Mouse (Mus musculus): ENCODE results near the gene Pml. TPM values are rescaled to one million over a fixed set of nuclear protein-coding genes. Genes with fewer than 3 reads are reported as not detected.
A peak's percentile ranks its signal among the peaks of the same experiment; 100 is the strongest.

Pml gene
- polyA plus RNA-seq, 1 experiment from 2014 or later = 24.7 TPM

DNA sequence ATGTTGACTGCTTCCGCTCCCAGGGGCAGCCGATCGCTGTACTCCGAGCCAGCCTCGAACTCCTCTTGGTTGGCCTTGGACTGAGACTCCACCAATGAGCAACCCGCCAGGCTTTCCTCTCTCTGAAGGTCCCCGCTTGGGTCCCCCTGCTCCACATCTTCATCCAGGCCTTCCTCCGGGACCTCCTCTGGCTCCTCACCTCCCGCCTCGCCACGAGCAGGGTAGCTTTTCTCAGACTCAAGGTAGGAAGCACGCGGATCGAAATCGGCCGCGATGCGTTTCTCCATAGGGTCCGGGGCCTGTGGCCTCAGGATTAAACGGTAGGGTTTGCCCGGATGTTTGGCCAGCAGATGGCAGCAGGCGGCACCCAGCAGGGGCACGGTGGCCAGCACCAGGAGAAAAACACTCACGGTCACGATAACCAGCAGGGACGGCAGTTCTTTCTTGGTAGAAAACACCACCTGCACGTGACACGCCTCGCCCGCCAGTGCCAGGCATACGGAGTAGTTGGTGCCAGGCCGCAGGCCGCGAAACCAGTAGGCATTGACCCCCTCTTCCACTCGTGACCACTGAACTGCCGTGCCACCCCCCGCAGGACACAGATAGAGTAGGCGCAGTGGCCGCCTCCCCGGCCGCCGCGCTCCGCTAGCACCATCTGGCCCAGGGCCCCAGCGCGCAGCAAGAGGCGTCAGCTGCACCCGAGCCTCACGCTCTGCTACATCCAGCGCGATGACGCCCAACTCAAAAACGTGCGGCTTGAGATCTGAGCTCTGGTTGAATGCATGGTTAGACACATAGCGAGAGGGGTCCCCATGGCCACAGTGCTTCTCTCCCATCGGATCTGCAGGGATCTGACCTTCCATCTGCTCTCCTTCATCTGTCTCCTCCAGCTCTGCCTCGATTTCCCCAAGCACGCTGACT is 51.5 kb downstream of the Pml start:
- H3K9ac ChIP-seq = peak overlapping the region; percentile 2; the same call in 1 of the 2 replicates
- H3K9me3 ChIP-seq (replicated peaks) = no peaks in the 10 kb centered on the region
- H3K27me3 ChIP-seq = peaks cover 96% of the 10 kb centered on the region
- 2% methylated on average over 58 of the region's 58 CpGs for WGBS
- H3K4me1 ChIP-seq = peaks cover 71% of the 10 kb centered on the region
- peak overlapping the region; percentile 61 for H3K4me2 ChIP-seq
- H3K4me3 ChIP-seq (replicated peaks) = peak overlapping the region; percentile 35
- no peaks in the 10 kb centered on the region for H3K36me3 ChIP-seq
- ATAC-seq (replicated peaks; ENCODE audit: low FRiP score) = 0 out of 2 replicates have a peak, but pooled peaks have one; percentile 43
- H3K27ac ChIP-seq = no peak overlapping the region

DNA sequence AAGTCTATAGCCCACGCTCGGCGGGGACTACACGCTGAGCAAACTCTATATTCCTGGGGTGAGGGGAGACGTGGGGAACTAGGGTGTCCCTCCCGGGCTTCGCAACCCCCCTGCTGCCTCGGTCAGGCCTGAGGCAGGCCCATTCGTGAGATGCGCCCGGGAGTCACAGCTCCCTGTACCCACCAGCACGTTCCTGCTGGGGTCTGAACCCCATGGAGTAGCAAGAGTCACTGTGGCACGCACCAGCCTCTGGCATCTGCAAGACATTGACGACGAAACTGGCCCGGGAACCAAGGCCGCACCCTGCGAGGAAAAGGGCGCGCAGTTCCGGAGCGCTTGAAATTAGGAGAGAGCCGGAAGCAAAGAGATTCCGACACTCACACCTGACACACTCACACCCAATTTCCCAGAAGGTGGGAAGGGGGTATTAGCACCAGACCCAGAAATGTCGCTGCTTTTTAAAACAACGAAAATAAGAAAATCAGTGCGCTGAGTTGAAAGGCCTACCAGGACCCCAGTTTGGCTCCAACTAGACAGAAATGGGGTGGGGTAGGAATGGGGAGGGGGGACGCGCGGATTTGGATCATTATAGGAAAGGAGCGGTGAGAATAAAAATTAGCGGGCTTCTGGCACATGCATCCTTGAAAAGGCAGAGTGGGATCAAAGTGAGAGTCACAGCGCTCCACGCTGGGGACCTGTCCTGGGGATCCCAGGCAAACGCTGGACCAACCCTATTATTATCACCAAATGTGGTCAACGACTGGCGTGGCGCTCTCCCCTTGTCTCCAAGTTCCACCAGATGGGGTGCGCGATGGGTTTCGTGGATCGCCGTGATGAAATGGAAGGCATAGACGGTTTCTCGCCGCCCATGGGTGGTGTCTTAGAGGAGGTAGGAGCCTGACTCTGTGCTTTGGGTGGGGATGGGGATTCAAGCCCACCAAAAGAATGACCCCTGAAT is 52.7 kb downstream of the Pml start:
- Histone ChIP-seq H3K27ac (no peak overlapping the region), H3K9me3 (replicated peaks) (no peaks in the 10 kb centered on the region), H3K4me1 (peaks cover 63% of the 10 kb centered on the region), H3K9ac (no peak overlapping the region), H3K36me3 (no peaks in the 10 kb centered on the region), H3K4me3 (replicated peaks) (peak overlapping the region; percentile 35), H3K4me2 (peak overlapping the region; percentile 61), H3K27me3 (peaks cover 88% of the 10 kb centered on the region)
- WGBS = 5% methylated on average over 46 of the region's 46 CpGs
- ATAC-seq (replicated peaks; ENCODE audit: low FRiP score) = no peak

DNA sequence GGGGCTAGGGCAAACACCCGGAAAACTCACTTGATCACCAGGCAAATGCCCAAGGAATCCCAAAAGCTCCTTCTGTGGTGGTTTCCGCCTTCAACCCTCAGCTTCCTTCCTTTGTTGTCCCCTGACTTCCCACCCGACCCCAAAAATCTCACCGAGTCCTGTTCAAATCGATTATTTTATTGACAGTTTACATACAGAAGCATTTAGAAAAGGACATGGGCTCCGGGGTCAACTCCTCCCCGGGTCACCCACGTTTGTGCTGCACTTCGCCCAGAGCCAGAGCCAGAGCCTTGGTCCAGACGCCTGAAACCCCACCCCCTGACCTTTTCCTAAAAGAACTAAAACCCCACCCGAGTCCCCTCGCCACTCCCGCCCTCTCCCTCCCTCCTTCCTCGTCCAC is 53.4 kb downstream of the Pml start:
- Histone ChIP-seq H3K36me3 (no peaks in the 10 kb centered on the region), H3K9me3 (replicated peaks) (no peaks in the 10 kb centered on the region), H3K4me1 (peaks cover 55% of the 10 kb centered on the region), H3K4me3 (replicated peaks) (peak overlapping the region; percentile 18; the same call in 1 of the 2 replicates), H3K27ac (no peak overlapping the region), H3K4me2 (peak overlapping the region; percentile 61), H3K27me3 (peaks cover 81% of the 10 kb centered on the region), H3K9ac (no peak overlapping the region)
- WGBS = 6% methylated on average over 14 of the region's 14 CpGs
- ATAC-seq (replicated peaks; ENCODE audit: low FRiP score) = no peak

DNA sequence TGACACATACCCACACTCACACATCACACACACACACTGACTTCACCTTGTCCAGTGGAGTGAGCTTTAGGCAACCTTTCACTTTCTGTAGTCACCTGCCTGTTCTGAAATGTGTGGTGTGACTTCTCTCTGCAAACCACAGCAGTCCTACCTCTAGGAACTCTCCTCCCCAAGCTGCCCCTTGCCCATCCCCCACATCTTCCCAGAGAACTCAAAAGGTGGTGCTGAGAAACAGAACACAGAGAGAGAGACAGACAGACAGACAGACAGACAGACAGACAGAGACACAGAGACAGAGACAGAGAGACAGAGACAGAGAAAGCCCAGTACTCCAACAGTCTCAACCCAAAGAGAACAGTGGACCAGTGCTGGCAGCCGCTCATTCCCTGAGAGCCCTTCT is 53.9 kb downstream of the Pml start:
- 32% methylated on average over 1 of the region's 1 CpGs for WGBS
- H3K4me2 ChIP-seq = no peak overlapping the region
- H3K36me3 ChIP-seq = no peaks in the 10 kb centered on the region
- H3K9ac ChIP-seq = no peak overlapping the region
- H3K4me1 ChIP-seq = peaks cover 51% of the 10 kb centered on the region
- H3K27ac ChIP-seq = no peak overlapping the region
- no peak for ATAC-seq (replicated peaks; ENCODE audit: low FRiP score)
- H3K9me3 ChIP-seq (replicated peaks) = no peaks in the 10 kb centered on the region
- H3K27me3 ChIP-seq = peaks cover 76% of the 10 kb centered on the region
- no peak overlapping the region for H3K4me3 ChIP-seq (replicated peaks)

DNA sequence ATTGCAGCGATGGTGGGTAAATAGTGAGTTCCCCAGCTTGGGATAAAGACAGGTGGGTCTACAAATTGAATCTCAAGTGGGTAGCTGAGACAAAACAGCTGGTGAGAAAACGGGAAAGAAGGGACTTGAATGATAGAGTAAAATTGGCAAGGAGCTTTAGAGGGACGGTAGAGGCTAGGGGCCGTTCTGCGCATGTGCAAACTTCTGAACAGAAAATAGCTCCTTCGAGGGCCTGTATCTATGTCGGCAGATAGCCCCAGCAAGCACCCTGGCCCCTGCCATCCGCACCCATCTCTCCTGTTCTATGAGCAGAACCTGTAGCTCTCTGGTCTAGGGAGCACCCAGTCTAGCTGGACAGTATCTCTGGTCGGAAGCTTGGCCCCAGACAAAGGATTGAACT is 55.4 kb downstream of the Pml start:
- no peaks in the 10 kb centered on the region for H3K9me3 ChIP-seq (replicated peaks)
- H3K4me2 ChIP-seq = no peak overlapping the region
- 67% methylated on average over 9 of the region's 9 CpGs for WGBS
- no peak overlapping the region for H3K9ac ChIP-seq
- H3K27ac ChIP-seq = no peak overlapping the region
- peaks cover 36% of the 10 kb centered on the region for H3K4me1 ChIP-seq
- peaks cover 66% of the 10 kb centered on the region for H3K27me3 ChIP-seq
- no peak for ATAC-seq (replicated peaks; ENCODE audit: low FRiP score)
- H3K4me3 ChIP-seq (replicated peaks) = no peak overlapping the region
- no peaks in the 10 kb centered on the region for H3K36me3 ChIP-seq

DNA sequence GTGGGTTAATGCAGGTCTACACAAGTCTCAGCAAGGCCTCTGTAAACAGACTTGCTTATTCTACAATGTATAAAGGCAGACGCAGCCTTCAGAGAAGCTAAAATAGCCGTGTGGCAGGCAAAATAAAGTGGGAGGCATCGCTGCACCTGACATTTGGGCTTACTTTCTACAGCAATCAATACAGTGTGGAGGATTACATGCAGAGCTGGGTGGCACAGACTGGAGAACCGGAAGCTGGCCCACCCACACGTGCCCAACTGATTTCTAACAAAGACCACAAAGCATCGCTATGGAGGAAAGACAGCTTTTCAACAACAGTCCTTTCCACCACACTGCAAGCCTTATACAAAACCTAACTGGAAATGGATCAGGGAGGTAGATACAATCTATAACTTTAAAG is 65.1 kb downstream of the Pml start:
- no peaks in the 10 kb centered on the region for H3K9me3 ChIP-seq (replicated peaks)
- no peak overlapping the region for H3K4me2 ChIP-seq
- H3K4me3 ChIP-seq (replicated peaks) = no peak overlapping the region
- H3K9ac ChIP-seq = no peak overlapping the region
- H3K36me3 ChIP-seq = no peaks in the 10 kb centered on the region
- no peak for ATAC-seq (replicated peaks; ENCODE audit: low FRiP score)
- no peak overlapping the region for H3K27ac ChIP-seq
- H3K4me1 ChIP-seq = no peaks in the 10 kb centered on the region
- 80% methylated on average over 6 of the region's 6 CpGs for WGBS
- 0 out of 2 replicates have a peak, but pooled peaks cover under 1% of the 10 kb centered on the region for H3K27me3 ChIP-seq

DNA sequence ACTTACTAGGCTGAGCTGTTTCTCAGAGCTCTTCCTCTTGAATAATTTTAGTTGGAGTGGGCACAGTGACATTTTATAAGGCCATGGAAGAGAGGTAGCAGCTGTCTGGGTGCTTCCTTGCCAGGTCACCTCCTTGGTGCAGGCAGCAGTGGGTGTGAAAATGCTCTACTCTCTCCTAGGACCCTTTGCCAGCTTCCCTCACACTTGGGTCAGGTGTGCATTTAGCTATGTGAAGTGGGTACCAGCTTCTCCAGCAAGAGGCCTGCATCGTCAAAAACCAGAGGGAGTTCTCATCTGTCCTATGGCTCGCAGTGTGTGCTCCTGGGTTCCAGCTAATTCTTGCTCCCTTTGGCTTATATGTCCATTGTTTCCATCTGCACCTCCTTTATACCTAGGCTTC is 70.2 kb downstream of the Pml start:
- no peaks in the 10 kb centered on the region for H3K36me3 ChIP-seq
- no peak overlapping the region for H3K4me2 ChIP-seq
- 88% methylated on average over 2 of the region's 2 CpGs for WGBS
- H3K4me3 ChIP-seq (replicated peaks) = no peak overlapping the region
- peaks cover 6% of the 10 kb centered on the region; the same call in 1 of the 2 replicates for H3K4me1 ChIP-seq
- H3K27me3 ChIP-seq = no peaks in the 10 kb centered on the region
- H3K9ac ChIP-seq = no peak overlapping the region
- no peak overlapping the region for H3K27ac ChIP-seq
- no peaks in the 10 kb centered on the region for H3K9me3 ChIP-seq (replicated peaks)
- no peak for ATAC-seq (replicated peaks; ENCODE audit: low FRiP score)

DNA sequence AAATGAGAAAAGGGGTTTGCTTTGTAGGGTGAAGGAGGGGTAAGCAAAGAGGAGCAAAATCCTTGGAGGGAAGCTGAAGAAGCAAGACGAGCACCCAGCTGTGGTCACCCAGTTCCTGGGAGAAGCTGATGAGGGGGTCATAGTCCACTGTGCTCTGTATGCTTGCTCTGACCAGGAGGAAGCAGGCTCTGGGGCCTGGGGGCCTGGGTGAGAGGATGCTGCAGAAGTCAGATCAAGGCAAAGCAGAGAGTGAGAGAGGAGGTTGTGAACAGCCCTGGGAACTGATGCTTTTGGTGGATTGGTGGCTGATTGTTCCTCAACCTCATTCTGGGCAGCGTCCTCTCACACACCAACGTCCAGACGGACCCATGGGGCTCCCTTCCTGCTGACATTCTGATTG is 72.4 kb downstream of the Pml start:
- no peaks in the 10 kb centered on the region for H3K27me3 ChIP-seq
- no peak overlapping the region for H3K4me3 ChIP-seq (replicated peaks)
- no peak overlapping the region for H3K4me2 ChIP-seq
- 77% methylated on average over 4 of the region's 4 CpGs for WGBS
- H3K9ac ChIP-seq = no peak overlapping the region
- peaks cover 6% of the 10 kb centered on the region; the same call in 1 of the 2 replicates for H3K4me1 ChIP-seq
- no peak for ATAC-seq (replicated peaks; ENCODE audit: low FRiP score)
- H3K36me3 ChIP-seq = no peaks in the 10 kb centered on the region
- no peaks in the 10 kb centered on the region for H3K9me3 ChIP-seq (replicated peaks)
- no peak overlapping the region for H3K27ac ChIP-seq

DNA sequence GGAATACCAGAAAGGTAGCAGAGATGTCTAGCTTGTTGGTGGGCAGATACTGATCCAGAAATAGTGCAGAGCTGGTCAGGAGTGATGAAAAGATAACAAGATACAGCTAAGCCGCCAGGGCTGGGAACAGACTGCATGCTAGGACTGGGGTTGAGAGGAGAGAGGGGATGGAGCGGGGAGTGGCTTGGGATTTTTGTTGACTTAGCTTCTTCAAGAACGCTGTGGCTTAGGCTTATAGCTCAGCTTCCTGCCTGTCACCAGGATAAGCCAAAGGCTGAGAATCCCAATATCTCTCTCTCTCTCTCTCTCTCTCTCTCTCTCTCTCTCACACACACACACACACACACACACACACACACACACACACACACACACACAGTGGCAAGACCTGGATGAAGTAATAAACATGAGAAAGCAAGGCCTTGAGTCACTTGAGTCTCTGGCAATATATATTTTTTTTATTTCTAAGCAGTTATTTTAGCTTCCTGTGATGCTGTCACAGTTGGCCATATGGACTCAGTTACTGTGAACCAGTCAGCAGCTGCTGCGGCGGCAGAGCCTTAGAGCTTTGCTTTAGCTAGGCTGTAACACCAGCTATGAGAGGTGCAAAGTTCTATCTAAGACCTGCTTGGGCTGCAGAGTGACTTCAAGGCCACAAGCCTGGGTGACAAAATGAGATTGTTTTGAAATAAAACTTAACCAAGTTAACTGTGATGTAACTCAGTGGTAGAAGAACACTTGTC is 73.7 kb downstream of the Pml start:
- no peaks in the 10 kb centered on the region for H3K36me3 ChIP-seq
- H3K4me1 ChIP-seq = peaks cover 6% of the 10 kb centered on the region; the same call in 1 of the 2 replicates
- peak; percentile 40; the same call in 1 of the 2 replicates for ATAC-seq (replicated peaks; ENCODE audit: low FRiP score)
- peak overlapping the region; percentile 54 for H3K27ac ChIP-seq
- H3K9me3 ChIP-seq (replicated peaks) = no peaks in the 10 kb centered on the region
- H3K27me3 ChIP-seq = no peaks in the 10 kb centered on the region
- no peak overlapping the region for H3K9ac ChIP-seq
- WGBS = 40% methylated on average over 5 of the region's 5 CpGs
- no peak overlapping the region for H3K4me3 ChIP-seq (replicated peaks)
- no peak overlapping the region for H3K4me2 ChIP-seq

DNA sequence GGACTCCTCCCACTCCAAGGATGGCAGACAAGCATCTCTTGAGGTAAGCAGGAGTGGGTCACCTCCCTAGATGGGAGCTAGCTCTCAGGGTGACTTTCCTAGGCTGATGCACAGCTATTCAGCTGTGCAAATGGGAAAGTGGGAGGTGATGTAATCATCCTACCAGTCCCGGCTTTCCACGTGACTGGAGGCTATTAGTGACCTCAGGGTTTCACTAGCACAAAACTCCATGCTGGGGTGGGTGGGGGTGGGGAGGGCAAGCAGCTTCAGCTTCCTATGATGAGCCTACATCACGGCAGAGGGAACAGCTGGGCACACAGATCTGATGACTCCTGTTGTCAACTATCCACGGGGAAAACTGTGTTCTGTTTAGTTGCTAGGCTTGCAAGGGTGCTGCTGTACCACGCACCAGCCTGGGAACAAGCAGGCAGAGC is 74.8 kb downstream of the Pml start:
- H3K27me3 ChIP-seq = no peaks in the 10 kb centered on the region
- H3K27ac ChIP-seq = peak overlapping the region; percentile 28; the same call in 1 of the 2 replicates
- no peaks in the 10 kb centered on the region for H3K9me3 ChIP-seq (replicated peaks)
- peak; percentile 52; the same call in 1 of the 2 replicates for ATAC-seq (replicated peaks; ENCODE audit: low FRiP score)
- H3K4me3 ChIP-seq (replicated peaks) = no peak overlapping the region
- H3K36me3 ChIP-seq = no peaks in the 10 kb centered on the region
- no peak overlapping the region for H3K4me2 ChIP-seq
- H3K9ac ChIP-seq = no peak overlapping the region
- WGBS = 22% methylated on average over 5 of the region's 5 CpGs
- peaks cover 6% of the 10 kb centered on the region; the same call in 1 of the 2 replicates for H3K4me1 ChIP-seq

DNA sequence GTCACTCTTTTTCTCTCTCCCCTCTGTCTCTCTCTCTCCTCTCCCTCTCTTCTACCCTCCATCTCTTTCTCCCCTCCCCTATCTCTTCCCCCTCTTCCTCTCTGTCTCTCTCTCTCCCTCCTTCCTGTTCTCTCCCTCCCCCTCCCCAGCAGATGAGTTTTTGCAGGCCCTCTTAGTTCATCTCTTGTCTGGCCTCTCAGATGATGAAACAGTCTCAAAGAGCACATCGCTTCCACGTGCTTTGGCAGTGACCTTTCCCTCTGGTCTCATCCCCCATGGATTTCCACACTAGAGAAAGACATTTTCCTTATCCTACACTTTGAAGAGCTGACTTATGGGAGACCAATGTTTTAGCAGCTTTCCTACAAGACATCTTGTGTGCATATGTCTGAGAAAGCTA is 76.7 kb downstream of the Pml start:
- H3K27ac ChIP-seq = no peak overlapping the region
- 49% methylated on average over 2 of the region's 2 CpGs for WGBS
- no peak for ATAC-seq (replicated peaks; ENCODE audit: low FRiP score)
- no peak overlapping the region for H3K4me3 ChIP-seq (replicated peaks)
- no peak overlapping the region for H3K4me2 ChIP-seq
- no peaks in the 10 kb centered on the region for H3K36me3 ChIP-seq
- H3K4me1 ChIP-seq = peaks cover 10% of the 10 kb centered on the region; the same call in 1 of the 2 replicates
- no peaks in the 10 kb centered on the region for H3K27me3 ChIP-seq
- no peak overlapping the region for H3K9ac ChIP-seq
- no peaks in the 10 kb centered on the region for H3K9me3 ChIP-seq (replicated peaks)

Measured in kidney, embryonic 15.5 days (tissue).